Mouse (Mus musculus) intestine, embryonic 14.5 days (tissue): ENCODE results near the gene Tap2. TPM values are rescaled to one million over a fixed set of nuclear protein-coding genes. Genes with fewer than 3 reads are reported as not detected.

ENCODE experiments used
- ATAC-seq: fragments of 200-750 bp; cut with Nextera tagmentation; replicated peaks from 2 replicates; pipeline ENCODE4 v1.8.0; 2017; ENCODE audit warnings: low read depth, moderate number of reproducible peaks, moderate TSS enrichment, moderate library complexity; ENCODE audit not compliant: low FRiP score, low TSS enrichment
- DNase-seq: peaks from one replicate; pipeline ENCODE4 v3.0.0-alpha.2; 2018; ENCODE audit warnings: low spot score
- H3K27ac ChIP-seq: fragments of 300-500 bp; sonication (generic); 2 replicates; pipeline ENCODE4 v1.5.1; 2014; ENCODE audit warnings: low read depth, mild to moderate bottlenecking, control low read depth
- H3K27me3 ChIP-seq: fragments of 300-500 bp; sonication (generic); replicated peaks from 2 replicates; pipeline ENCODE4 v1.6.1; 2014; ENCODE audit warnings: low read length, control low read depth; ENCODE audit not compliant: control insufficient read depth, insufficient read depth
- H3K36me3 ChIP-seq: fragments of 300-500 bp; sonication (generic); 2 replicates; pipeline ENCODE4 v1.6.1; 2014; ENCODE audit warnings: low read length, control low read depth; ENCODE audit not compliant: control insufficient read depth, insufficient read depth
- H3K4me1 ChIP-seq: fragments of 300-500 bp; sonication (generic); replicated peaks from 2 replicates; pipeline ENCODE4 v1.6.1; 2014; ENCODE audit warnings: low read length, control low read depth, mixed read lengths; ENCODE audit not compliant: control insufficient read depth, insufficient read depth
- H3K4me2 ChIP-seq: fragments of 300-500 bp; sonication (generic); 2 replicates; pipeline ENCODE4 v1.6.1; 2014; ENCODE audit warnings: low read length
- H3K4me3 ChIP-seq: fragments of 300-500 bp; sonication (generic); 2 replicates; pipeline ENCODE4 v1.5.1; 2014; ENCODE audit warnings: low read depth, low read length, control low read depth, mixed read lengths
- H3K9ac ChIP-seq: fragments of 300-500 bp; sonication (generic); 2 replicates; pipeline ENCODE4 v1.6.1; 2014; ENCODE audit warnings: mild to moderate bottlenecking, low read length
- H3K9me3 ChIP-seq: fragments of 300-500 bp; sonication (generic); 2 replicates; pipeline ENCODE4 v1.6.1; 2016; ENCODE audit warnings: low read length, control low read depth; ENCODE audit not compliant: control insufficient read depth
- WGBS: fragments of 180-500 bp; shearing (Covaris S2); extraction: QIAGEN DNeasy Blood & Tissue Kit; methylation state at CpG from one replicate; pipeline ENCODE4 v1.1.7; 2014; 5-methylcytosine and 5-hydroxymethylcytosine counted together
- polyA plus RNA-seq: library from polyadenylated mRNA; unstranded; fragments of >200 nt; fragmentation: Nextera tagmentation; extraction: Ambion mirVana; gene quantifications from 2 replicates; pipeline ENCODE4 v1.2.1, GENCODE M21; 2014

Gene Tap2
- polyA plus RNA-seq, 1 experiment from 2014 or later = 2.2 TPM

GRCm38 (mm10) chr17:34239601-34240041, 36.3 kb downstream of the Tap2 start:
- Histone ChIP-seq H3K27ac (no peak overlapping the region), H3K9ac (no peak overlapping the region), H3K4me1 (no peaks in the 10 kb centered on the region), H3K4me3 (no peak overlapping the region), H3K27me3 (no peaks in the 10 kb centered on the region), H3K9me3 (peaks cover 3% of the 10 kb centered on the region; the same call in 1 of the 2 replicates), H3K36me3 (no peaks in the 10 kb centered on the region), H3K4me2 (no peak overlapping the region)
- no peak for DNase-seq
- ATAC-seq = no peak
- 55% methylated on average over 10 of the region's 10 CpGs for WGBS

DNA sequence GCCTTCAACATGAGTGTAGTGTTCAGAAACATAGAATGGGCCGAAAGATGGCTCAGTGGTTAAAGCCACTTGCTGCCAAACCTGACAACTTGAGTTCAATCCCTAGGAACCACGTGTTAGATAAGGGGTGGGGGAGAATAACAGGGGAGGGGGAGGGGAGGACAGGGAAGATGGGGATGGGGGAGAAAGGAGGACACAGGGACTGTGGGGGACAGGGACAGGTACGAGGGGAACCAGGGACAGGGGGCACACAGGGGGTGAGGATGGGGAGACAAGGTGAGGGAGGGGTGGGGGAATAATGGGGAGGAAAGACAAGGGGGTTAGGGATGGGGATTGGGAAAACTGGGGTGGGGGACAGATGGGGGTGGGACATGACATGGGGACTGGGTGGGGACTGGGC, 37.0 kb downstream of the Tap2 start:
- H3K4me2 ChIP-seq = no peak overlapping the region
- H3K27me3 ChIP-seq = no peaks in the 10 kb centered on the region
- H3K9me3 ChIP-seq = peaks cover 3% of the 10 kb centered on the region; the same call in 1 of the 2 replicates
- H3K36me3 ChIP-seq = no peaks in the 10 kb centered on the region
- WGBS = 70% methylated on average over 3 of the region's 3 CpGs
- H3K4me3 ChIP-seq = no peak overlapping the region
- ATAC-seq (no peak), DNase-seq (no peak)
- no peak overlapping the region for H3K27ac ChIP-seq
- H3K9ac ChIP-seq = no peak overlapping the region
- no peaks in the 10 kb centered on the region for H3K4me1 ChIP-seq

DNA sequence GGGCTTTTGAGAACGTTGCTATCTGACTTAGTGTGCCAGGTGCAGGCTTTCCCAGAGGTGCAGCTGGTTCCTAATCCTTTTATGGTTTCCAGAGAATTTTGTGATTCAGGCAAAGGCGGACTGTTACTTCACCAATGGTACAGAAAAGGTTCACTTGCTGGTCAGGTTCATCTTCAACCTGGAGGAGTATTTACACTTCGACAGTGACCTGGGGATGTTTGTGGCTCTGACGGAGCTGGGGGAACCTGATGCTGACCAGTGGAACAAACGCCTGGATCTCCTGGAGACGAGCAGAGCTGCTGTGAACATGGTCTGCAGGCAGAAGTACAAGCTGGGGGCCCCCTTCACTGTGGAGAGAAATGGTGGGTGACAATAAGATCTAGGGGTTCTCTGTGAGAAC, 37.6 kb downstream of the Tap2 start:
- Histone ChIP-seq H3K4me1 (no peaks in the 10 kb centered on the region), H3K9me3 (peaks cover 3% of the 10 kb centered on the region; the same call in 1 of the 2 replicates), H3K36me3 (no peaks in the 10 kb centered on the region), H3K27me3 (no peaks in the 10 kb centered on the region), H3K4me2 (no peak overlapping the region), H3K27ac (no peak overlapping the region), H3K9ac (no peak overlapping the region), H3K4me3 (no peak overlapping the region)
- DNase-seq (no peak), ATAC-seq (no peak)
- WGBS = 68% methylated on average over 6 of the region's 6 CpGs

GRCm38 (mm10) chr17:34244656-34245055, 41.3 kb downstream of the Tap2 start:
- no peaks in the 10 kb centered on the region for H3K4me1 ChIP-seq
- H3K9me3 ChIP-seq = peaks cover 3% of the 10 kb centered on the region; the same call in 1 of the 2 replicates
- no peaks in the 10 kb centered on the region for H3K36me3 ChIP-seq
- H3K4me2 ChIP-seq = no peak overlapping the region
- H3K4me3 ChIP-seq = no peak overlapping the region
- no peak for DNase-seq
- H3K27ac ChIP-seq = no peak overlapping the region
- 79% methylated on average over 4 of the region's 4 CpGs for WGBS
- no peak for ATAC-seq
- H3K27me3 ChIP-seq = no peaks in the 10 kb centered on the region
- no peak overlapping the region for H3K9ac ChIP-seq

DNA sequence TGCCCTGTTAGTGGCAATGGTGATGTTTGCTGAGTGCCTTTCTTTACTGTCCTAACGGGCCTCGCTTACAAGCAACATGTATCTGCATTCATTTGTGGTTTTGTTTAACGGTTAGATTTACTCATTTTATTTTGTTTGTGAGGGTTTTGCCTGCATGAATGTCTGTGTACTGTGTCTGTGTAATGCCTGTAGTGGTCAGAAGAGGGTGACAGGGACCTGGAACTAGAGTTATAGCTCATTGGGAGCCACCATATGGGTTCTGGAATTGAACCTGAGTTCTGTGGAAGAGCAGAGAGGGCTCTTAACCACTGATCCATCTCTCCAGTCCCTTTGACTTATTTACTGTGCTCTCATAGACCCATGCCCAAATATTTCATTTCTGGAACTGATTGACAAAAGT, 43.7 kb downstream of the Tap2 start:
- Histone ChIP-seq H3K4me3 (no peak overlapping the region), H3K27ac (no peak overlapping the region), H3K9me3 (no peaks in the 10 kb centered on the region), H3K4me2 (no peak overlapping the region), H3K4me1 (no peaks in the 10 kb centered on the region), H3K27me3 (no peaks in the 10 kb centered on the region), H3K36me3 (no peaks in the 10 kb centered on the region), H3K9ac (no peak overlapping the region)
- DNase-seq (no peak), ATAC-seq (no peak)
- 87% methylated on average over 3 of the region's 3 CpGs for WGBS

DNA sequence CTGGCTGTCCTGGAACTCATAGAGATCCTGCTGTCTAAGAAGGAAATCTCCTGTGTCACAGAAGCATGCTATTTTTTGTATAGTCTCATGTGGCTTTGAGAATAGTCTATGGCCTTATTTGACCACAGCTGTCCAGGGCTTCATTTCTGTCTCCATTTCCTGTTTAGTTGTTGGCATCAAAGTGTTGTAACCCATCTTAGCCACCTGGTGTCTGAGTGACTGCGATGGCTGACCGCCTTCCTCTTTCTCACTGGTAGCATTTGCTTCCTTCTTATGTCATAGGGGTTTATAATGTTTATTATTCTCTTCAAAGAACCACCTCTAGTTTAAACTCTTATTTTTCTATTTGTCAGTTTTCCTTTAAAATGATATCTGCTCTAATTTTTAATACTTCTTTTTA, 45.4 kb downstream of the Tap2 start:
- DNase-seq = no peak
- Histone ChIP-seq H3K4me2 (no peak overlapping the region), H3K4me1 (no peaks in the 10 kb centered on the region), H3K27ac (no peak overlapping the region), H3K4me3 (no peak overlapping the region), H3K27me3 (no peaks in the 10 kb centered on the region), H3K9ac (no peak overlapping the region), H3K36me3 (no peaks in the 10 kb centered on the region), H3K9me3 (no peaks in the 10 kb centered on the region; the same call in 1 of the 2 replicates)
- no peak for ATAC-seq
- WGBS = 58% methylated on average over 2 of the region's 2 CpGs

GRCm38 (mm10) chr17:34249361-34249760, 46.0 kb downstream of the Tap2 start:
- H3K27ac ChIP-seq = no peak overlapping the region
- H3K9ac ChIP-seq = no peak overlapping the region
- H3K4me3 ChIP-seq = no peak overlapping the region
- 45% methylated on average over 3 of the region's 3 CpGs for WGBS
- H3K27me3 ChIP-seq = no peaks in the 10 kb centered on the region
- no peaks in the 10 kb centered on the region for H3K4me1 ChIP-seq
- no peaks in the 10 kb centered on the region; the same call in 1 of the 2 replicates for H3K9me3 ChIP-seq
- ATAC-seq (no peak), DNase-seq (no peak)
- H3K4me2 ChIP-seq = no peak overlapping the region
- no peaks in the 10 kb centered on the region for H3K36me3 ChIP-seq

GRCm38 (mm10) chr17:34249878-34250277, 46.6 kb downstream of the Tap2 start:
- Histone ChIP-seq H3K27ac (no peak overlapping the region), H3K4me2 (no peak overlapping the region), H3K27me3 (no peaks in the 10 kb centered on the region), H3K4me3 (no peak overlapping the region), H3K4me1 (no peaks in the 10 kb centered on the region), H3K9me3 (no peaks in the 10 kb centered on the region; the same call in 1 of the 2 replicates), H3K9ac (no peak overlapping the region), H3K36me3 (no peaks in the 10 kb centered on the region)
- DNase-seq (peak; percentile 70), ATAC-seq (no peak)
- WGBS = 17% methylated on average over 4 of the region's 4 CpGs

DNA sequence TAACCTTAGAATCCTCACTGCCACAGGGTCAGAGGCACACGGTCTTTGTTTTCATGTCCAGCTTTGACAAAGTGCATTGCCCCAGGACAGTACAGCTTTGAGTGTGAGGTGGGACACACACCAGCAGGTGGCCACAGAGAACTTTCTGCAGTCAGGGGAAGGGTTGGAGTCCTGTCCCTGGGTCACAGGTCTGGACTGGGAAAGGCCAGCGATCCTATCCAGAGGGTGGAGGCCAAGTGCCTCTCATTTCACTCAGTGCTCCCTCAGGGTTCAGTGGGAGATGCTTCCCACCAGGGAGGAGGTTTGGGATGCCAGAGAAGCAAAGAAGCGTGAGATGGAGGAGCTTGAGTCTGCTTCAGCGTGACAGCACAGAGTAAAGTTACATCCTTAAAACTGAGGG, 48.3 kb downstream of the Tap2 start:
- Histone ChIP-seq H3K36me3 (no peaks in the 10 kb centered on the region), H3K4me3 (no peak overlapping the region), H3K27me3 (no peaks in the 10 kb centered on the region), H3K9me3 (no peaks in the 10 kb centered on the region; the same call in 1 of the 2 replicates), H3K9ac (no peak overlapping the region), H3K4me2 (no peak overlapping the region), H3K4me1 (no peaks in the 10 kb centered on the region), H3K27ac (no peak overlapping the region)
- WGBS = 60% methylated on average over 4 of the region's 4 CpGs
- ATAC-seq (no peak), DNase-seq (peak; percentile 43)
